Mouse (Mus musculus) left cerebral cortex, adult 2 months (tissue): ENCODE results near the gene Phlpp1. TPM values are rescaled to one million over a fixed set of nuclear protein-coding genes. Genes with fewer than 3 reads are reported as not detected.

Experiments used
- DNase-seq, 2 experiments: peaks; one replicate each; pipeline ENCODE4 v3.0.0; 2021 to 2022; ENCODE audit warnings: low spot score in 2 of 2, mixed read lengths in 1 of 2; ENCODE audit errors: extremely low spot score in 1 of 2
- H3K27ac ChIP-seq: fragments of 200-600 bp; 2 replicates; pipeline ENCODE4 v1.8.1; 2022
- H3K4me3 ChIP-seq: fragments of 200-600 bp; 2 replicates; pipeline ENCODE4 v1.8.1; 2022
- CTCF ChIP-seq: fragments of 200-600 bp; IDR thresholded peaks from 2 replicates; pipeline ENCODE4 v1.8.1; 2022; ENCODE audit warnings: antibody characterized with exemption, mild to moderate bottlenecking, moderate library complexity
- intact Hi-C: fragments of 180-260 bp; cut with DNase I; formaldehyde crosslinking; loops from one replicate; pipeline ENCODE4 v1.15.1; 2025
- total RNA-seq, 2 experiments: library from RNA; stranded (reverse); gene quantifications; 2 replicates each; pipeline ENCODE4 v1.2.3; 2021

Phlpp1 gene
- total RNA-seq, 2 experiments from 2014 or later: 63.1 to 68.4 TPM

- no peak for DNase-seq
- TF ChIP-seq CTCF: no peak
- intact Hi-C loops: no loop called here
- Histone ChIP-seq H3K27ac (no peak overlapping the region), H3K4me3 (no peak overlapping the region)
These were observed 96.7 kb downstream of the Phlpp1 start for GRCm38 (mm10) chr1:106268028-106268799.

GRCm38 (mm10) chr1:106269337-106269736, 97.8 kb downstream of the Phlpp1 start:
- H3K27ac ChIP-seq: no peak overlapping the region
- DNase-seq: no peak
- no peak overlapping the region for H3K4me3 ChIP-seq
- intact Hi-C loops: no loop called here
- TF ChIP-seq CTCF: no peak

GRCm38 (mm10) chr1:106272916-106273315, 101.4 kb downstream of the Phlpp1 start:
- intact Hi-C loops: no loop called here
- DNase-seq: no peak
- no peak overlapping the region for H3K4me3 ChIP-seq
- TF ChIP-seq CTCF: no peak
- H3K27ac ChIP-seq: no peak overlapping the region

GRCm38 (mm10) chr1:106273801-106274200, 102.2 kb downstream of the Phlpp1 start:
- intact Hi-C loops: no loop called here
- no peak overlapping the region for H3K4me3 ChIP-seq
- H3K27ac ChIP-seq: no peak overlapping the region
- DNase-seq: no peak
- TF ChIP-seq CTCF: no peak

- no peak overlapping the region for H3K4me3 ChIP-seq
- DNase-seq: no peak
- no peak for TF ChIP-seq CTCF
- H3K27ac ChIP-seq: no peak overlapping the region
- intact Hi-C loops: no loop called here
These were observed 103.0 kb downstream of the Phlpp1 start for GRCm38 (mm10) chr1:106274561-106275001.

- no peak for TF ChIP-seq CTCF
- no peak overlapping the region for H3K27ac ChIP-seq
- no peak overlapping the region for H3K4me3 ChIP-seq
- no peak for DNase-seq
- intact Hi-C loops: no loop called here
These were observed 103.6 kb downstream of the Phlpp1 start for GRCm38 (mm10) chr1:106275142-106275541.

- DNase-seq: no peak
- Histone ChIP-seq H3K27ac (no peak overlapping the region), H3K4me3 (no peak overlapping the region)
- no peak for TF ChIP-seq CTCF
- intact Hi-C loops: no loop called here
These were observed 104.2 kb downstream of the Phlpp1 start for GRCm38 (mm10) chr1:106275731-106276130.

GRCm38 (mm10) chr1:106276824-106277223, 105.3 kb downstream of the Phlpp1 start:
- H3K4me3 ChIP-seq: no peak overlapping the region
- DNase-seq: no peak
- no peak overlapping the region for H3K27ac ChIP-seq
- TF ChIP-seq CTCF: no peak
- intact Hi-C loops: no loop called here

GRCm38 (mm10) chr1:106277286-106277685, 105.7 kb downstream of the Phlpp1 start:
- Histone ChIP-seq H3K27ac (no peak overlapping the region), H3K4me3 (no peak overlapping the region)
- no peak for DNase-seq
- intact Hi-C loops: no loop called here
- TF ChIP-seq CTCF: no peak

- H3K4me3 ChIP-seq: no peak overlapping the region
- no peak overlapping the region for H3K27ac ChIP-seq
- DNase-seq: no peak
- TF ChIP-seq CTCF: no peak
- intact Hi-C loops: no loop called here
These were observed 107.1 kb downstream of the Phlpp1 start for GRCm38 (mm10) chr1:106278552-106279060.

- no peak for DNase-seq
- Histone ChIP-seq H3K27ac (no peak overlapping the region), H3K4me3 (no peak overlapping the region)
- TF ChIP-seq CTCF: no peak
- intact Hi-C loops: no loop called here
These were observed 108.0 kb downstream of the Phlpp1 start for GRCm38 (mm10) chr1:106279404-106280123.

- no peak for DNase-seq
- Histone ChIP-seq H3K27ac (no peak overlapping the region), H3K4me3 (no peak overlapping the region)
- intact Hi-C loops: no loop called here
- TF ChIP-seq CTCF: no peak
These were observed 108.8 kb downstream of the Phlpp1 start for GRCm38 (mm10) chr1:106280171-106280913.
